In genomic region chr6:109371931-109372330, GRCm38 (mm10) we compare ENCODE assay signal across 13 mouse cellular contexts.
"Had no signal": no experiment of that assay in that cellular context is flagged by ENCODE, and none has a peak within 500 bp of the region (broad histone marks: within the 10 kb centered on the region; RNA-seq: fewer than 3 reads in every experiment).

No protein-coding gene starts in this region.

- H3K27me3 ChIP-seq: intestine, embryonic 15.5 days; limb, embryonic 12.5 days; neural tube, embryonic 12.5 days had no signal

- H3K4me2 ChIP-seq: intestine, embryonic 15.5 days; limb, embryonic 12.5 days; neural tube, embryonic 12.5 days had no signal

- H3K4me1 ChIP-seq: intestine, embryonic 15.5 days; midbrain, embryonic 10.5 days; neural tube, embryonic 12.5 days had no signal

- H3K4me3 ChIP-seq: intestine, embryonic 15.5 days; left cerebral cortex, adult 2 months; limb, embryonic 12.5 days; midbrain, embryonic 10.5 days; myocyte; neural tube, embryonic 12.5 days had no signal

- H3K27ac ChIP-seq: intestine, embryonic 15.5 days; left cerebral cortex, adult 2 months; limb, embryonic 12.5 days; liver, embryonic 14.5 days; midbrain, embryonic 10.5 days; neural tube, embryonic 12.5 days; stomach, postnatal 0 days had no signal

- H3K9ac ChIP-seq: intestine, embryonic 15.5 days; limb, embryonic 12.5 days; liver, embryonic 14.5 days; neural tube, embryonic 12.5 days had no signal

- H3K36me3 ChIP-seq: intestine, embryonic 15.5 days; limb, embryonic 12.5 days; midbrain, embryonic 10.5 days; neural tube, embryonic 12.5 days had no signal

- ATAC-seq: intestine, embryonic 15.5 days had no signal

- H3K9me3 ChIP-seq: intestine, embryonic 15.5 days; limb, embryonic 12.5 days; midbrain, embryonic 10.5 days; neural tube, embryonic 12.5 days had no signal

- DNase-seq: kidney, adult 18-20 months; kidney, postnatal 25 days; lung, adult 18-20 months; midbrain, embryonic 14.5 days; thymus, postnatal 14 days had no signal
